Mouse (Mus musculus) cerebellum, postnatal 10 days (tissue): ENCODE results near the gene Zmynd15.

Source experiments
- DNase-seq, 2 experiments: peaks; one replicate each; pipeline ENCODE4 v3.0.0; 2021; ENCODE audit warnings: mixed read lengths in 2 of 2

Zmynd15 gene

GRCm38 (mm10) chr11:70506962-70507515 is 47.8 kb downstream of the Zmynd15 start:
- no peak for DNase-seq

DNA sequence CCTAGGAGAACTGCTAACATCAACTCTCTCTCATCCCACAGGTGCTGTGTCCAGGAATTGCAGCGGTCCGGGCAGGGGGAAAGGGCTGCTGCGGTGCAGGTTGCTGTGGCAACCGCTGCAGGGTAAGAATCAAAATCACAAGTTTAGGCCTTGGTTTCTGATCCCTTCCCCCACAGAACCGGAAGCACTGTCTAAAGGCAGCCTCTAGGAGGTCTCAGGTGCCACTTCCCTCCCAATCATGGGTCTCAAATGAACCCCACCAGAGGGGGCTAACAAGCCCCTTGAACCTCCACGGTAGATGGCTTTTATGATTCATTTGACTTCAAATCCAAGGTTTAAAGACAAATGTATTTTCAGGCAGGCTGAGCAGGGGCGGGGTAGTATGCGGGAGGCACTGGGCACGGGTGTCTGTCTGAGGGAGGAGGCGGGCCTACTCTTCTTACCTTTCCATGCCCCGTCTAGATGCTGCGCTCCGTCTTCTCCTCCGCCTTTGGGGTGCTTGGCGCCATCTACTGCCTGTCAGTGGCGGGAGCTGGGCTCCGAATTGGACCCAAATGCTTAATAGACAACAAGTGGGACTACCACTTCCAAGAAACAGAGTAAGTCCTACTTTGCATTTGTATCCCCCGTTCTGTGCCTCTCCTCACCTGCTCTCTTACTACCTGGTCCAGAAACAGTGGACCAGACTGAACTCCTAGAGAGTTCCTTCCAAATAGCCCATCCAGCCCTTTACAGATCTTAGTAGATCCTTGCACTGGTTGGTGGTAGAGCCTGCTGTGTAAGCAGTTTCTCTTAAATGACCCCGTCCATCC is 50.7 kb downstream of the Zmynd15 start:
- peak; percentile 69 to 70 for DNase-seq

DNA sequence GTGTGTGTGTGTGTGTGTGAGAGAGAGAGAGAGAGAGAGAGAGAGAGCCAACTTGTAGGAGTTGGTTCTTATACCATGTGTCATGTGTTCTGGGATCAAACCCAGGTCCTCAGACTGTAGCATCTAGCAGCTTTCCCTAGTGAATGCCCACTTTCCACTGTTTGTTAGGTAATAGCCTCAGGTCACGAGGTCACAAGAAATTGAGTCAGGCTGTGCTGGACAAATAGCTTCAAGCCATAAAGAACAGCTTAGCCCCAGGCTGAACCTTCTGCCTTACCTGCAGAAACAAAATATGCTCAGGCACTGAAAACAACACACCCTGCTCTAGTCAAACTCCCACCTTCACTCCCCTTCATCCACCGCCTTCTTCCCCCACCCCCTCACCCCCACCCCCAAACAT is 52.0 kb downstream of the Zmynd15 start:
- no peak for DNase-seq

DNA sequence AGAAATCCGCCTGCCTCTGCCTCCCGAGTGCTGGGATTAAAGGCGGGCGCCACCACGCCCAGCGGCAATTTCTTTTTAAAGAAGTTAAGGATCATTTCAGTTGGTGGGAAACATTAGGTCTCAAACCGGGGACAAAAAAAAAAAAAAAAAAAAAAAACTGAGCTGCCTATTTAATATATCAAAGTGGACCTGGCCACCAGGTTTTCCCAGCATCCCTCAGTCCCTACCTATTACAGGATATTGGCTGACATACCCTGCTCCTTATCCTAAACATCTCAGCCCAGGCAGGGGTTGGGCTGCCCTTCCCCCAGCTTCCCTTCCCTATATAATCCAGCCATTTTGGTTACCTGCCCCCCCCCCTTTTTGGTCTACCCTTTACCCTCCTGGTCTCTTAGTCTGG is 52.6 kb downstream of the Zmynd15 start:
- DNase-seq = no peak

DNA sequence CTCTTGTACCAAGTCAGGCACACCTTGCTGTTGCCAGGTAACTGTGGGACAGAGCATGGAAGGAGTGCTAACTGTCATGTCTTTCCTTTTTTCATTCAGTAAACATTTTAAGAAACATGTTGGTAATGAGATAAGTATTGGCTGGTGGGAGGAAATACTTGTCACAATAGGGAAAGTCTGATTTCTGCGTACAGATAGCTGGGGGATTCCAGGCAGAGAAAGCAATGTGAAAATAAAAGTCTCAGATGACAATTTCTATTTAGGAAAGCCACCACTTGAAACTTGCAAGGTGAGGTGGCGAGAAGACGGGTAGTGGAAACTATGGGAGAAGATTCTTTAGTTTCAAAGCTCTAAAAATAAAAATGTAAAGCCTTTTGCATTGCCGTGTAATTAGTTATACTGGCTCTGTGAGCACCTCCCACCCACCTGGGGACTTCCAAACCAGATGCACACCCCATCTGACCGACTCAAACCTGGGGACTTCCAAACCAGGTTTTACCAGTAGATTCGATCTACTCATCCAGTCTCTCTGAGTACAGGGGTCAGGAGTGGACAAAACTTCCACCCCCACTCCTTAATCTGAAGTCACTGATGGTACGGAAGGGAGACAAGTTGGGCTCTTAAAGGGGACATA is 53.6 kb downstream of the Zmynd15 start:
- DNase-seq = no peak

DNA sequence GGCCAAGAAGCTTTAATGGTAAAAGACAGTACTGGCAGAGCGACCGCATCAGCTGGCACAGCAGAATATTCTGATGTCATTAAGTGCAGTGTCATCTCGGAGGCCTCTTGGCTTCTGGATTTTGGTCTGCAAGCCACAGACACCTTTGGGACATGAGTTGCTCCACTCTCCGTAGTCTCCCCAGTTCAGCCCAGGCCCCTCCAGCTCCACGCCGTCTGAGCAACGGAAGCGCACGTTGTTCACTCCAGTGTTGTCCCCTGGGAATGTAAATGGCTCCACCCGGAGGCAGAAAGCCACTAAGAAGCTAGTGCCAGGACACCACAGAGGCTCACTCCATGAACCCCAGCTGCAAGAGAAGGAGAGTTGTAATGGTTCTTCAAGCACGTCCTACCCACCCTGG is 54.3 kb downstream of the Zmynd15 start:
- no peak for DNase-seq

DNA sequence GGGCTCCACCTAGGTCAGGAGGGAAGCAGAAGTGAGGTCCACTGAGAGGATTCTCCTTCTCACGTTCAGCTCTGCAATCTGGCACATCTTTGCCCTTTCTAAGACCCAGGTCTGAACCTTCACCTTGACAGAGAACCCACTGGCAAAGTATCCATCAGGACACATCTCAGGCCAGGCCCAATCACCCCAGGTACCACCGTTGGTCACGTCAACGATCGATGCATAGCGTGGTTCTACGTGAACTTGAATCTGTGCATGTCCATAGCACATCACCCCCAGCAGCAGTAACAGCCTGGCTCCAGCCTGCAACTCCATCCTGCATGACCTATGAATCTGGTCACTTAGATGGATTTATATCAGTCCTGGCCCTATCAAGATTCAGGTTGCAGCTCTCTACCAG is 55.1 kb downstream of the Zmynd15 start, which contains the start of gene Vmo1:
Gene Vmo1, minus strand, starts transcription at position 329 of the 400 bp plus-strand sequence.
- no peak for DNase-seq
